Mouse (Mus musculus) hindbrain, embryonic 11.5 days (tissue): ENCODE data around the gene Sirt2. TPM values are rescaled to one million over a fixed set of nuclear protein-coding genes. Genes with fewer than 3 reads are reported as not detected.
A peak's percentile ranks its signal among the peaks of the same experiment; 100 is the strongest.

ENCODE experiments used
- ATAC-seq: fragments of 200-750 bp; cut with Nextera tagmentation; 2 replicates; pipeline ENCODE4 v1.8.0; 2017; ENCODE audit warnings: mild to moderate bottlenecking, moderate TSS enrichment, moderate library complexity; ENCODE audit not compliant: low FRiP score
- DNase-seq: peaks from one replicate; pipeline ENCODE4 v3.0.0-alpha.2; 2015; ENCODE audit warnings: low spot score
- H3K27ac ChIP-seq: fragments of 300-500 bp; sonication (generic); 2 replicates; pipeline ENCODE4 v1.5.1; 2014; ENCODE audit warnings: mild to moderate bottlenecking, low read depth, low read length
- H3K27me3 ChIP-seq: fragments of 300-500 bp; sonication (generic); 2 replicates; pipeline ENCODE4 v1.6.1; 2014; ENCODE audit warnings: mild to moderate bottlenecking, low read length, moderate library complexity, mixed read lengths; ENCODE audit not compliant: control insufficient read depth, insufficient read depth
- H3K36me3 ChIP-seq: fragments of 300-500 bp; sonication (generic); 2 replicates; pipeline ENCODE4 v1.6.1; 2014; ENCODE audit warnings: mild to moderate bottlenecking, low read length, moderate library complexity, mixed read lengths; ENCODE audit not compliant: control insufficient read depth, insufficient read depth
- H3K4me1 ChIP-seq: fragments of 300-500 bp; sonication (generic); replicated peaks from 2 replicates; pipeline ENCODE4 v1.6.1; 2014; ENCODE audit warnings: low read length, mixed read lengths; ENCODE audit not compliant: control insufficient read depth, insufficient read depth
- H3K4me2 ChIP-seq: fragments of 300-500 bp; sonication (generic); replicated peaks from 2 replicates; pipeline ENCODE4 v1.6.1; 2014; ENCODE audit warnings: mild to moderate bottlenecking, low read depth, low read length
- H3K4me3 ChIP-seq: fragments of 300-500 bp; sonication (generic); 2 replicates; pipeline ENCODE4 v1.5.1; 2014; ENCODE audit warnings: low read depth, low read length
- H3K9ac ChIP-seq: fragments of 300-500 bp; sonication (generic); 2 replicates; pipeline ENCODE4 v1.6.1; 2014; ENCODE audit warnings: low read depth, low read length
- H3K9me3 ChIP-seq: fragments of 300-500 bp; sonication (generic); 2 replicates; pipeline ENCODE4 v1.6.1; 2016; ENCODE audit warnings: low read length; ENCODE audit not compliant: control insufficient read depth
- WGBS: fragments of 180-500 bp; shearing (Covaris S2); extraction: QIAGEN DNeasy Blood & Tissue Kit; methylation state at CpG from one replicate; pipeline ENCODE4 v1.1.7; 2014; 5-methylcytosine and 5-hydroxymethylcytosine counted together
- polyA plus RNA-seq: library from polyadenylated mRNA; unstranded; fragments of >200 nt; fragmentation: Nextera tagmentation; extraction: Ambion mirVana; gene quantifications from 2 replicates; pipeline ENCODE4 v1.2.1, GENCODE M21; 2014

Sirt2 gene
- polyA plus RNA-seq, 1 experiment from 2014 or later = 79.1 TPM

- Histone ChIP-seq H3K4me3 (peak overlapping the region; percentile 91), H3K9ac (no peak overlapping the region), H3K9me3 (no peaks in the 10 kb centered on the region), H3K27me3 (no peaks in the 10 kb centered on the region), H3K36me3 (peaks cover 33% of the 10 kb centered on the region), H3K4me2 (peak overlapping the region; percentile 79), H3K27ac (no peak overlapping the region), H3K4me1 (peaks cover 22% of the 10 kb centered on the region)
- no peak for DNase-seq
- no peak for ATAC-seq
- WGBS = 75% methylated on average over 4 of the region's 4 CpGs
Measured at GRCm38 (mm10) chr7:28812436-28812835, 45.9 kb downstream of the Sirt2 start.

- peaks cover 19% of the 10 kb centered on the region for H3K4me1 ChIP-seq
- DNase-seq (no peak), ATAC-seq (no peak)
- H3K27ac ChIP-seq = no peak overlapping the region
- H3K4me2 ChIP-seq = peak overlapping the region; percentile 79
- no peaks in the 10 kb centered on the region for H3K27me3 ChIP-seq
- peak overlapping the region; percentile 91; the same call in 1 of the 2 replicates for H3K4me3 ChIP-seq
- 90% methylated on average over 5 of the region's 5 CpGs for WGBS
- no peaks in the 10 kb centered on the region for H3K9me3 ChIP-seq
- no peak overlapping the region for H3K9ac ChIP-seq
- peaks cover 33% of the 10 kb centered on the region for H3K36me3 ChIP-seq
Measured at GRCm38 (mm10) chr7:28812949-28813348, 46.4 kb downstream of the Sirt2 start.

- H3K27me3 ChIP-seq = no peaks in the 10 kb centered on the region
- DNase-seq = no peak
- peaks cover 42% of the 10 kb centered on the region for H3K36me3 ChIP-seq
- 93% methylated on average over 5 of the region's 5 CpGs for WGBS
- no peak overlapping the region for H3K27ac ChIP-seq
- no peaks in the 10 kb centered on the region for H3K9me3 ChIP-seq
- no peak overlapping the region for H3K9ac ChIP-seq
- no peak overlapping the region for H3K4me2 ChIP-seq
- H3K4me3 ChIP-seq = no peak overlapping the region
- ATAC-seq = no peak
- peaks cover 24% of the 10 kb centered on the region for H3K4me1 ChIP-seq
Measured at GRCm38 (mm10) chr7:28814306-28815034, 47.9 kb downstream of the Sirt2 start.

- Histone ChIP-seq H3K4me3 (no peak overlapping the region), H3K27ac (no peak overlapping the region), H3K4me2 (no peak overlapping the region), H3K36me3 (peaks cover 46% of the 10 kb centered on the region), H3K27me3 (no peaks in the 10 kb centered on the region), H3K9ac (no peak overlapping the region), H3K4me1 (peaks cover 31% of the 10 kb centered on the region), H3K9me3 (no peaks in the 10 kb centered on the region)
- ATAC-seq = no peak
- WGBS = 95% methylated on average over 9 of the region's 9 CpGs
- DNase-seq = no peak
Measured at GRCm38 (mm10) chr7:28815230-28815629, 48.7 kb downstream of the Sirt2 start.

- ATAC-seq (no peak), DNase-seq (no peak)
- H3K4me1 ChIP-seq = peaks cover 31% of the 10 kb centered on the region
- 85% methylated on average over 9 of the region's 9 CpGs for WGBS
- H3K9ac ChIP-seq = no peak overlapping the region
- no peaks in the 10 kb centered on the region for H3K27me3 ChIP-seq
- H3K4me2 ChIP-seq = no peak overlapping the region
- H3K4me3 ChIP-seq = no peak overlapping the region
- no peak overlapping the region; the same call in 1 of the 2 replicates for H3K27ac ChIP-seq
- peaks cover 50% of the 10 kb centered on the region for H3K36me3 ChIP-seq
- no peaks in the 10 kb centered on the region for H3K9me3 ChIP-seq
Measured at GRCm38 (mm10) chr7:28816201-28816600, 49.7 kb downstream of the Sirt2 start.

- no peak for ATAC-seq
- Histone ChIP-seq H3K4me3 (no peak overlapping the region), H3K9ac (no peak overlapping the region), H3K4me2 (no peak overlapping the region), H3K27me3 (no peaks in the 10 kb centered on the region), H3K4me1 (peaks cover 31% of the 10 kb centered on the region), H3K27ac (no peak overlapping the region), H3K36me3 (peaks cover 55% of the 10 kb centered on the region), H3K9me3 (no peaks in the 10 kb centered on the region)
- WGBS = 92% methylated on average over 10 of the region's 10 CpGs
- no peak for DNase-seq
Measured at GRCm38 (mm10) chr7:28816920-28817319, 50.4 kb downstream of the Sirt2 start.

- H3K4me1 ChIP-seq = peaks cover 28% of the 10 kb centered on the region
- 80% methylated on average over 6 of the region's 6 CpGs for WGBS
- ATAC-seq = no peak
- no peak for DNase-seq
- H3K27ac ChIP-seq = no peak overlapping the region
- no peaks in the 10 kb centered on the region for H3K27me3 ChIP-seq
- no peak overlapping the region for H3K4me3 ChIP-seq
- H3K9ac ChIP-seq = no peak overlapping the region
- peaks cover 59% of the 10 kb centered on the region for H3K36me3 ChIP-seq
- H3K4me2 ChIP-seq = no peak overlapping the region
- no peaks in the 10 kb centered on the region for H3K9me3 ChIP-seq
Measured at GRCm38 (mm10) chr7:28817524-28817923, 51.0 kb downstream of the Sirt2 start.

GRCm38 (mm10) chr7:28817957-28818356, 51.4 kb downstream of the Sirt2 start:
- H3K36me3 ChIP-seq = peaks cover 59% of the 10 kb centered on the region
- no peak overlapping the region for H3K27ac ChIP-seq
- H3K4me3 ChIP-seq = no peak overlapping the region
- no peak overlapping the region for H3K9ac ChIP-seq
- DNase-seq (no peak), ATAC-seq (no peak)
- WGBS = 87% methylated on average over 4 of the region's 4 CpGs
- H3K4me2 ChIP-seq = no peak overlapping the region
- H3K9me3 ChIP-seq = no peaks in the 10 kb centered on the region
- peaks cover 27% of the 10 kb centered on the region for H3K4me1 ChIP-seq
- H3K27me3 ChIP-seq = no peaks in the 10 kb centered on the region

GRCm38 (mm10) chr7:28818436-28818835, 51.9 kb downstream of the Sirt2 start:
- H3K9ac ChIP-seq = no peak overlapping the region
- no peaks in the 10 kb centered on the region for H3K9me3 ChIP-seq
- H3K36me3 ChIP-seq = peaks cover 54% of the 10 kb centered on the region
- H3K4me2 ChIP-seq = no peak overlapping the region
- ATAC-seq (no peak), DNase-seq (no peak)
- no peak overlapping the region for H3K4me3 ChIP-seq
- no peaks in the 10 kb centered on the region for H3K27me3 ChIP-seq
- H3K27ac ChIP-seq = no peak overlapping the region
- WGBS = 81% methylated on average over 17 of the region's 18 CpGs
- peaks cover 22% of the 10 kb centered on the region for H3K4me1 ChIP-seq
